Mouse (Mus musculus) spleen, adult 18-20 months (tissue): ENCODE data around the gene Xirp1.
"Not testable (repeated sequence)": the region's sequence is repeated elsewhere in the genome, so short reads cannot be mapped to it uniquely, and the experiment has no call there.

Source experiments
- DNase-seq, 2 experiments: peaks; one replicate each; pipeline ENCODE4 v3.0.0; 2022; ENCODE audit warnings: mixed read lengths in 2 of 2

Gene Xirp1

GRCm38 (mm10) chr9:120016956-120017355 is 6.4 kb downstream of the Xirp1 start:
- DNase-seq: no peak

- DNase-seq: no peak
Observed at GRCm38 (mm10) chr9:120014828-120015227, 8.6 kb downstream of the Xirp1 start.

DNA sequence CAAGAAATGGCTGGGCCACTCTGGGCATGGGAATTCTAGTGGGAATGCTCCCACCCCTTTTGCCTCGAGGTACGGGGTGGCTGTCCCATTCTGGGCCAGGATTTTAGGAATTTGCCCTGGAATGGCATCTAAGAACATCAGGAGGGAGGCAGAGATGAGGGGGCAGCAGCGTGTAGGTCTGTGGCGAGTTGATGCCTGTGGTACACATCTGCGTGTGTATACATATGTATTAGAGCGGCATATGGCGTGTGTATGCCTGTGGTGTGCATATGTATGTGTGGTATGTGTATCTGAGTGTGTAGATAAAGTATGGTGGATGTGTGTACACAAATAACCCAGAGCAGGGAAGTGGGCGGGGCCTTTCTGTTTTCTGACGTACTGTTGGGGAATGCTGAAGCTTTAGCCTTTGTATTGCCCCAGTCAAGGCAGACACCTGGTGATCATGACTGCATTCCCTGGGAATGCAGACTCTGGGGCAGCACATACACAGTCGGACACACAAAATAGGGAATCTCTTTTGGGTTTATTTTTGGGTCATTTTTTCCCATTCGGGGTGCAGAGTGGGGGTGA is 10.1 kb downstream of the Xirp1 start:
- DNase-seq: no peak

DNA sequence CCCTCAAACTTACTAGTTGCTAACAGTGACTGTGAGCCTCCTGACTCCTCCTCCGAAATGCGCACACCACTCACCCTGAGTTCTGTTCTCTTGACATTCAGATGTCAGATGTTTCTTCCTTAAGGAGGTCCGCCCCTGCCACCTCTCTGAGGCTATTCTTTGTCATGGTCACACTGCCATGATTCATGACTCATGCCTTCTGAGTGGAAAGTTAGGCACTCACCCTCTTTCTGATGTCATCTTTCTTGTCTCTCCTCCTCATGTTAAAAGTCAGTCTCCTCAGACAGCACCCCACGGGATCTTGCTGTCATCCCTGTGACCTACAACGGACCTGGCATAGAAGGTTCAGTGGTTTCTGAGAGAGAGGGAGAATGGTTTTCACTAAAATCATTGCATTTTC is 10.6 kb downstream of the Xirp1 start:
- DNase-seq: no peak

DNA sequence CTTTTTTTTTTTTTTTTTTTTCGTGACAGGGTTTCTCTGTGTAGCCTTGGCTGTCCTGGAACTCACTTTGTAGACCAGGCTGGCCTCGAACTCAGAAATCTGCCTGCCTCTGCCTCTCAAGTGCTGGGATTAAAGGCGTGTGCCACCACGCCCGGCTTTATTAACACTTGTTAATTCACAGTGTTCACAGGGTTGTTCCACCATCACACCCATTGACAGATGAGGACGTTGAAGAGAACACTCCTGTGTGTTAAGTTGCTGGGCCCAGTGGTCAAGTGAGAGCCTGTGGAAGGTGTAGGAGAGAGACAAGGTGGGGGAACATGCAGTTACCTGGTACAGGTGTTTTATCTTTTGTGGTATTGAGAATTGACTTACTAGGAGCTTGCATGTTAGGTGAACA is 11.2 kb downstream of the Xirp1 start:
- DNase-seq: not testable (repeated sequence)

DNA sequence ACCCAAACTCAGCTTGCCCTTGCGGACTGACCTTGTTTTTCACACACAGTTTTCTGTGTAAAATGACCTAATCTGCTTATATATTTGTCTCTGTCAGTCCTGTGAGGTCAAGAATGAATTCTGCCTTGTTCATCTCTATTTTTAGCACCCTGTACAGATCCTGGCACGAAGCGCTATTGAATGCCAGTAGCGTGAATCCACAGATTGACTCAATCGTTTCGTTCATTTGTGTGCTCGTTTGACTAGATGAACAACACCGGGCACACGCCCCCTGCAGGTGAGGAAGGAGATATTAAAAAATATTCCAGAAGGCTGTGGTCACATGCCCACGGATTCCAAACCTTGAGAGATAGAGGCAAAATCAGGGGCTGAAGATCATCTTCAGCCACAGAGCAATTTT is 11.9 kb downstream of the Xirp1 start:
- peak; percentile 47 to 66 for DNase-seq

DNA sequence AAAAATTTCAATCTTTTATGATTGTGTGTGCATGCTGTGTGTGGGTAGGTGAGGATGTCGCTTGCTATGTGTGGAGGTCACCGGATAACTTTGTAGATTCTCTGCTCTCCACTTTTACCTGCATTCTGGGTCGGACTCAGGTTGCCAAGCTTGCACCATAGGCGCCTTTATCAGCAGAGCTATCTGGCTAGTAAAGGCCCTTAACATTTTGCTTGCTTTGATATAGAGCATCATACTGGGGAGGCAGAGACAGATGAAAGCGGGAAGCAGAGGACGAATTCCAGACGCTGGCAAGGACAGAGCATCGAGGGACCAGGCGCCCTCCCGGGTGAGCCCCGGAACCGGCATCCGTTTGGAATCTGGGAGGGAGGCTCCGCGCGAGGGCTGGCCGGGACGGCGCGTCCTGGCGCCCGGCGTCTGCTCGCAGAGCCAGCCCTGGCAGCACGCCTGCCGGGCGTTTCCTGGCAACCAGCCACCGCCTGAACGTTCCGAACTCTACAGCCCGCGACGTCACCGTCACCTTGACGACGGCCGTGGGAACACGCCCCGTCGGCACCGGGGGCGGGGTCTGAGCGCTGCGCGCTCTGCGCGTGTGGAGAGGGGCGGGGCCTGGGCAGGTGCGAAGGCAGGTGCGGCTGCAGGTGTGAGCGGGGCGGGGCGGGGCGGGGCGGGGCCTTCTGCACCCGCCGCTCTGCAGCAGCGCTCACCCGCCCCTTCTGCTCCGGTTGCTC is 12.5 kb downstream of the Xirp1 start:
- DNase-seq: peak; percentile 94 to 97

- no peak for DNase-seq
Observed at GRCm38 (mm10) chr9:120009871-120010270, 13.5 kb downstream of the Xirp1 start.

GRCm38 (mm10) chr9:120009226-120009841 is 14.1 kb downstream of the Xirp1 start:
- DNase-seq: no peak

DNA sequence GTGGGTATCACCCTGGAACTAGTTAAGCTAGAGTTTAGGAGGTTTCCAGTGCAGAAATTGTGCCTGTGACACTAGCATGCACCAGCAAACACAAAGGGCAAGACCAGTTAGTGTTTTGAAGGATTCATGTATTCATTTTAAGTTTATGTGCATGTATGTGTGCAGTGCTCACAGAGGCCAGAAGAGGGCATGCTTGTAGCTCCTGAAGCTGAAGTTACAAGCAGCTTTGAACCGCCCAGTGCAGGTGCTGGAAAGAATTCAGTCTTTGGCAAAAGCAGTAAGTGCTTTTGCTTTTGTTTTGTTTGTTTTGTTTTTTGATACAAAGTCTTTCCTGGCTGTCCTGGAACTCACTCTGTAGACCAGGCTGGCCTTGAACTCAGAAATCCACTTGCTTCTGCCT is 15.6 kb downstream of the Xirp1 start:
- no peak for DNase-seq

GRCm38 (mm10) chr9:120005936-120006335 is 17.5 kb downstream of the Xirp1 start:
- DNase-seq: no peak

DNA sequence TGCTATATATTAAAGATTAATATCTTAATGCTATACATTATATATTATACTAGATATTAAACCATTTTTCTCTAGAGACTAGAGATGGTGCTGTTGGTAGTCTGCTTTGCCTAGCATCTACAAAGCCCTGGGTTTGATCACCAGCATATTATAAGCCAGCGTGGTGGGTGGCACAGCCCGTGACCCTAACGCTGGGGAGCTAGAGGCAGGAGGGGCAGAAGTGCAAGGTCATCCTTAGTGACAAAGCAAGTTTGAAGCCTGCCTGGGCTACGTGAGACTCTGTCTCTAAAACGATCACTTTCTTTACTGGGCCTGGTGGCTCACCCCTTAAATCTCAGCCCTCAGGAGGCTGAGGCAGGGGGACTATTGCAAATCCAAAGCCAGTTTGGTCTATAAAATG is 20.5 kb downstream of the Xirp1 start:
- DNase-seq: no peak

DNA sequence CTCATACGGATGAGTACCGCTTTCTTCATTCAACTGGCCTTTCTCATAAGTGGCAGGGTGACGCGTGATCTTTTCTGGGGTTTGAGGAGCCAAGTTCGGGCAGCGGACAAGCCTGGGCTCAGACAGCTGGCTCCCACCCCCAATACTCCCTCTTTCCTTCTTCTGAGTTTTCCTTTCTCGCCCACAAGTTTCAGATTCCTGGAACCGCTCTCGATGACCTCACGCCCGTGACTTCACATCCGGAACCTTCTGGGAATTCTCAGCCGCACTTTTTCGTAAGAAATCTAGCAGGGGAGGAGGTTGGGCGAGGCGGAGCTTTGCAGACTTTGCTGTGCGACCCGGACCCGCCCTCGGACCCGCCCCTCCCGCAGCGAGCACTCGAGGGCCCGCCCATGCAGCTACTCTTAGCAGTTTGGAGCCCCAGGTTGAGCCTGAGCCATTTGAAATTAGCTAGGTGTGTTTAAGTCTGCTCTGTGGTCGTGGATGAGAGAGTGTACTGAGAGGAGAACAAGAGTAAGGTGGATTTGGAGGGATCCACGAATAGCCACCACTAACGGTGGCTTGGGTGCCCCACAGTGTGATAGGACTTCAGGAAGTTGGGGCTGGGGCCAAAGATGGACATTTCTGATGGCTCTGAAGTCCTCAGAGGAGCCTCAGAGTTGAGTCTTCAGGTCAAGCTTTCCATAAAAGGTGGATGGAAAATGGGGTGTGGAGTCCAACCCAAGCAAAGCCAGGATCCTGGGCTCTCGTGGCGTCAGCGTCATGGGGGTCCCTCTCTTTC is 21.3 kb downstream of the Xirp1 start:
- peak; percentile 61 to 71 for DNase-seq

- DNase-seq: no peak
Observed at GRCm38 (mm10) chr9:120000761-120001160, 22.6 kb downstream of the Xirp1 start.

DNA sequence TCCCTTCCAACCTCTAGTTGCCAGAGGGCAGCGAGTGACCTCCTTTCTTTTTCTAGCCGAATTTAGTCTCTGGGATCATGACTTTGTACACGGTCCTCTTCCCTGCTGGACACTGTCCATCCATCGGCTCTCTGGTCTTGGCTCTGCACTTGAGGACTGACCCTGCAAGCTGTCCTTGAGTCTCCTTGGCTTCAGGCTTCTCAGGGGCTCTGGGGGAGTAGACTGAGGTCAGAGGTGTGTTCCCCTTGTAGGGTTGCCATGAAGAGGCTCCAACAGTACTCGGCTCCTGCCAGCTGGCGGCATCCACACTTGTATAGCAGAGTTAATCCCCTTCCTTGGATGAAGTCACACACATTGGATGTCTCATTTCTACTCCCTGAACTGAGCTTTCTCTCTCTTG is 23.8 kb downstream of the Xirp1 start:
- DNase-seq: no peak

- DNase-seq: no peak
Observed at GRCm38 (mm10) chr9:119998776-119999175, 24.6 kb downstream of the Xirp1 start.

DNA sequence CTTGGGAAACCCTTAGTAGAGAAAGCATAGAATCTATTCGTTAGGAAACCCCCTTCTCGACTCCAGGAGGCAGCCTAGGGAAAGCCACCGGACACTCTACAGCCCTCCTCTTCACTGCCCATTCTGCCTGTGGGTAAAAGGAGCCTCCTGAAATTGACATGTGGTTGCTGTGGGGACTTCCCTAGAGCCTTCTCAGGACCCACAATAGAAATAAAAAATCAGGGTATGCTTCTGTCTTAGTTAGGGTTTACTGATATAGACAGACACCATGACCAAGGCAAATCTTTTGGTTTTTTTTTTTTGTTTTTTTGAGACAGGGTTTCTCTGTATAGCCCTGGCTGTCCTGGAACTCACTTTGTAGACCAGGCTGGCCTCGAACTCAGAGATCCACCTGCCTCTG is 27.3 kb downstream of the Xirp1 start:
- DNase-seq: no peak

DNA sequence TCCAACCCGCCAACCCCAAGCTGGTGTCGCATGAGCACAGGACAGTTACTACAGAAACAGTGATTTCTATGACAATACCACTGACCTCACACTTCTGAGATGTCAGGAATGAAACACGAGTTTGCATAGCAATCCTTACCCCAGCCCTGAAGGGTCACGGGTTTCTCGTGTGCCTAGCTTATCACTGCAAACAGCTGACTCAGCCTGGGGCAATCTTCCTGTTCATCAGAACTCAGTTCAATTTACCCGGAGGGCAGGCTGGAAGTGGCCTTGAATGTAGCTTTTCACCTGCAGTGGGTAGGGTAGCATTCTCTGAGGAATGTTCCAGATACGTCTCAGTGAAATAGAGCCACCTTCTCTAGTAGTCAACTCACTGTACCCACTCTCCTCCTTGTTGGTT is 29.2 kb downstream of the Xirp1 start:
- DNase-seq: no peak

GRCm38 (mm10) chr9:119993092-119993844 is 30.1 kb downstream of the Xirp1 start:
- DNase-seq: no peak

DNA sequence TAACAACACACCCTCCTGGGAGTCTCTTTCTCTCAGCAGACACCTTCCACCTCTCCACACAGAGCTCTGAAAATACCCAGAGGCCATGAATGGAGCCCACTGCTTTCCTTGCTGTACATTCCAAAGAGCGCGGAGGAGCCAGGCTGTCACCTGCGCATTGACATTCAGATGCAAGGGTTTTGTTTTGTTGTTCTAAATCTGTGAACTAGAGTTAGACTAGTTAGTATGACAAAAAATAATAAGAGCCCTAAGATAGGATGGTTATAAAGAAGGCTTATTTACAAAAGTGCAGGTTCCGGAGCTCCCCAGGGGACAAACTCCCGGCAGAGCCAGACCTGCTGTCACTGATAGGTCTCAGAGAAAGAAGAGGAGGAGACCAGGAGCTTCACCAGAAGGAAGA is 32.1 kb downstream of the Xirp1 start:
- DNase-seq: no peak

GRCm38 (mm10) chr9:119988304-119988703 is 35.1 kb downstream of the Xirp1 start:
- DNase-seq: peak in 1 of 2 experiments; percentile 49

DNA sequence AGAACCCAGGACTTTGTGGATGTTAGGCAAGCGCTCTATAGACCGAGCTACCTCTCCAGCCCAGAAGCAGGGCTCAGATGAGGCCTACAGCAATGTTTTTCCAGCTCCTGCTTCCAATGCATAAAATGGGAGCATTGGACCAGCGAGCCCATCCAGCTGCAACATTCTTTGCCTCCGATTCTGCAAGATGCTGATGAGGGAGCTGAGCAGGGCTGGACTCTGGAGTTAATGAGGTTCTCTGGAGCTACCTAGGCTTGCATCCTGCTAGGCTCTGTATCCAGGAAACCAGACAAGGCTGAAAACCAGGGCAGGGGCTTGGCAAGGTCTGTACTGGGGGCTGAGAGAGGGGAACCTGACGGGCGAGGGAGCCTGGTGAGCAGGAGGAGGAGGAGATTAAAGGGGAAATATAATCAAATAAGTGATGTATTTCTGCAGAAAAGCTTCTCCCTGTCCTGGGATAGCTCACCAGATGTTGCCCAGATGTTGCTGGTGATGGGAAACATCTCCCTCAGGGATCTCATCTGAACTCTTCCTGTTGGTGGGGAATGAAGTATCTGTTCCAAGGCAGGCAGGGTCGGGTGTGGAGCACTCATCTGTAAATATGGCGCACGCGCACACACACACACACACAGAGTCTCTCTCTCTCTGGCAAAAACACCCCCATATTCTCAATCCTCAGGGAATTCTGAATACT is 37.4 kb downstream of the Xirp1 start:
- no peak for DNase-seq
